Mouse (Mus musculus) ES-Bruce4 (cell line): ENCODE data around the gene Serinc1.

ENCODE experiments used
- CTCF ChIP-seq: IDR thresholded peaks from one replicate; pipeline ENCODE4 v1.8.1; 2011; ENCODE audit warnings: low read depth, low read length
- POLR2A ChIP-seq: IDR thresholded peaks from one replicate; pipeline ENCODE4 v1.8.1; 2011; ENCODE audit warnings: low read length; ENCODE audit not compliant: insufficient read depth

DNA sequence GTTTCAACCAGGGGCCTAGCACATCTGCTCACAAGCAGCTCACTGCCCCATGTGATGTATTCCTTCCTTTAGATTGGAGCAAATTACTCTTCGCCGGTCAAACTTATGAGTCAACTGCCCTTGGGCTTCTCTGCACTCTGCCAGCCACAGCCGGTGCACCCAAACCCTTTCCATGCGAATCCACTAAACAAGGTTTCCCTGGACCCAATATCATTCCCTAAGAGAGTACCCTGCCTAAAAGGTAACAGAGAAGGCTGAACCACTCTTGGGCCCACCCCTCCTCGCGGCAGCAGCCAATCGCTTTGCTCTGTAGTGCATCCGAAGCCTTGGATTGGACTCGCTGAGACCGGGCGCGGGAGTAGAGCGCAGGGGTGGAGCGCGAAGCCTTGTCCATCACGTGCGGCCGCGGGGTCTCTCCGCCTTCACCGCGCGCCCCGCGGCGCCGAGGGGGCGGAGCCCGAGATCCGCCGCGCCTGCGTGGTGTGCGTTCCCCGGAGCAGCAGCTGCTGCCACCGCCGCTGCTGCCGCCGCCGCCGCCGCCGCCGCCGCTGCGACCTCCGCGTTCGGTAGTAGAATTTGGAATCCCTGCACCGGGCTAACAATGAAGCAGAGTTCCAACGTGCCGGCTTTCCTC, 46.3 kb downstream of the Serinc1 start, which contains the start of gene Hsf2:
- no peak for TF ChIP-seq CTCF
- TF ChIP-seq POLR2A, result peak; percentile 47
